Mouse (Mus musculus) cerebellum, adult 18-20 months (tissue): Measurements from ENCODE around the gene Stk11.
"Not testable (repeated sequence)": the region's sequence is repeated elsewhere in the genome, so short reads cannot be mapped to it uniquely, and the experiment has no call there.

Experiments
- DNase-seq, 2 experiments: peaks; one replicate each; pipeline ENCODE4 v3.0.0; 2021

Stk11 gene

DNA sequence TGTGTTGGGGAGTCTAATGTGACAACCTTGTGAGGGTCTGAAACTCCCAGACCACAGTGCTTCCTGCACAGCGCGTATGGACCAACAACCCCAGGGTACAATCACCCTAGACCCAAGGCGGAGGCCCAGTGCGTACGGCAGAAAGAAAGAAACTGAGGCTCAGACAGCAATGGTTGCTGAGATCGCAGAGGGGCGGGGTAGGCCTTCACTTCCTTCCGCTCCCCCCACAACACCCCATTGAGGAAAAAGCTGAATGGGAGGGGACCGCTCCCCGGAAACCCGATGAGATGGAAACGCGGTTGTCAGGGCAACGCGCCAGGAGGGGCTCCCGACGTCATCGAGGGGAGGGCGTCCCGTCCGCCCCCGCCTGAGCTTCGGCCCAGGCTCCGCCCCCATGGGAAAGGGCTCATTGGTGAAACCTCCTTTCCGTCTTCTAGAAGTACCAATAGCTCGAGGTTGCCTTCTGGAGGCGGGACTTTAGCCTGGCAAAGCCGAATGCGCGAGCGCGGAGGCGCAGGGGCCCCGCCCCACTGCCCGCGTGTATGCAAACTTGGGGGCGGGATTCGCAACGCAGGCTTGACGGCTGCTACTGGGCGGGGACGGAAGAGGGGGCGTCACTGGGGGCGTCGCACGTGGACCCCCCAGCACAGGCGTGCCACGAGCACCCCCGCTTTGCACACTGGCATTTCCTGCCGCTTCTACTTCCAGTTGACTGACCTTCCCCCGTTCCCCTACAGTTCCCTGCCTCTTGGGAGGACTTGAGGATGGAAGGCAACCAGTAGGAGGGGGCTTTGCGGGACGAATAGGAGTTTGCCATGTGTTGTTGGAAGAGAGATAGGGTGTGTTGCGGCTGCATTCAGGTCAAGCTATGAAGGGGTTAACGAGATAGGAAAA is 44.2 kb downstream of the Stk11 start:
- peak; percentile 97 to 99 for DNase-seq

DNA sequence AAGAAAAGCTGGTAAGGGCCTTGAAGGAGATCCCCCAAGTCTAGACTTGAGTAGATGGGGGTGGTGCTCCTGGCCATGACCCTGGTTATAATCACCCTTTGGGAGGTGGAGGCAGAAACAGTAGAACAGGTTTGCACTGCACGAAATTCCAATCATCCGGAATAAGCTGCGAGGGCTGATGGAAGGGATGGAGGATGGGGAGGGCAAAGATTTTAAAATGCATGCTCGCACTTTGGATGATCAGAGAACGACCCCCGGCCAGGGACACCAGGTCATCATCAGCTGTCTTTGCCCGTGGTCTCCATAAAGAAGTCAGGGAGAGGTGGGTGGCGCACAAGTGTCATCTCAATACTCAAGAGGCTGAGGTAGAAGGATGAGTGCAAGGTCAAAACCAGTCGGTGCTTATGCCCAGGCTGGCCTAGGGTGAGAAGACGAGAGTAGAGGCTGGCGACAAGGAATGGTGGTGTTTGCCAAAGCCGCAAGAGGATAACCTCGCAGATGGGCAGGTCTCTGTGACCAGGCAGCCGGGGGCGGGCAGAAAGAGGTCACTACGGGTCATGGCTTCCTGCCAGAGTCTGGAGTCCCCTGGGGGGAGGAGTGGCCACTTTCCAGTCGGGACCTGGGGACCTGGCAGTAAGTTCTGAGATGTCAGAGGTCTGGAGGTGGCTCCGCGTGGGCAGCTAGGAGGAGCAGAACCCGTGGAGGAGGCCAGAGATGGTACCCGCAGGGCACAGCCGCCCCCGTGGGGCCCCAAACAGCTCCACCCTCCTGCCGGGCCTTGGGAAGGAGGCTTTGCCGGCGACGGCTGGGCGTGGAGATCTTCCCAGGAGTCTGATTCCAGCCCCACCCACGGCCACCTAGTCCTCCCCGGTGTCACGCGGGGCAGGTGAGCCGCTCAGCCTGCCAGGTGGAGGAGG is 45.1 kb downstream of the Stk11 start:
- peak; percentile 61 to 76 for DNase-seq

DNA sequence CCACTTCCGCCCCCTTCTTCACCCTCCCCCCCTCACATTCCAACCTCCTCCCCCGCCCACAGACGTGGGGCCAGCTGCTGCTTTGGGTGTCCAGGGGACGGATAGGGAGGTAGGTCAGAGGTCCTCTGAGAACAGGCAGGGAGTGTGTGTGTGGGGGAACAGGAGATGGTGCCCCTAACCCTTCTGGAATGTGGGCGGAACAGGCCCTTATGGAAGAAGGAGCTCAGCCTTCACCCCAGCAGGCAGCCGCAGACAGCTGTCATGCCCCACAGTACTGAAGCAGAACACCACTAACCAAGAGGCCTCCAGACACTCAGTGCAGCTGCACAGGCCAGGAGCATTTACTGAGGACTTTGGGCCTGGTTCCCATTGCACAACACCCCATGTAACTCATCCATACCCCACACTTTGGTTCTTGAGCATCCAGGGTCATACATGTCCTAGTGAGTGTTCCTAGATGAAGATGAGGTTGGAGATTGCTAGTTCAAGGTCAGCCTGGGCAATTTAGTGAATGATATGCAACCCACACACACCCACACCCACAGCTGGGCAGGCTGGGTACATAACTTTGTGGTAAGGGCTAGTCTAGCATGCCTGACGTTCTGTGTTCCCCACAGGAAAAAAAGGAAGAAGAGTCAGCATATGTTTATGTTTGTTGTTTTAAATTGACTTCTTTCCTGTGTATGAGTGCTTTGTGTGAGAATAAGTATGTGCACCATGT is 46.1 kb downstream of the Stk11 start:
- no peak for DNase-seq

DNA sequence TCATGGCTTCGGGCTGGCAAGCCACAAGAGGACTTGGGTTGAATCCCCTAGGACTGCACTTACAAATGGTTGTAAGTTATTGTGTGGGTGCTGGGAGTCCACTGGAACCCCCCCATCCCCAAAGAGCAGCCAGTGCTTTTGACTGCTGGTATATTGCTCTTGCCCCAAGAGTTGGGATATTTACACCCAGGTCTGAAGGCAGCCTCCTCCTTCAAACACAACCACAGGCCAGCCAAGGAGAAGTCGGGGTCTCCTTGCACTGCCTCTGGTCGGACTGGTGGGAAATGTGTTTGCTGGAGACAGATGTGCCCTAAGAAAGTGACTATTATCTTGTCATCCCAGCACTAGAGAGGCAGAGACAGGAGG is 46.6 kb downstream of the Stk11 start:
- DNase-seq, result no peak

DNA sequence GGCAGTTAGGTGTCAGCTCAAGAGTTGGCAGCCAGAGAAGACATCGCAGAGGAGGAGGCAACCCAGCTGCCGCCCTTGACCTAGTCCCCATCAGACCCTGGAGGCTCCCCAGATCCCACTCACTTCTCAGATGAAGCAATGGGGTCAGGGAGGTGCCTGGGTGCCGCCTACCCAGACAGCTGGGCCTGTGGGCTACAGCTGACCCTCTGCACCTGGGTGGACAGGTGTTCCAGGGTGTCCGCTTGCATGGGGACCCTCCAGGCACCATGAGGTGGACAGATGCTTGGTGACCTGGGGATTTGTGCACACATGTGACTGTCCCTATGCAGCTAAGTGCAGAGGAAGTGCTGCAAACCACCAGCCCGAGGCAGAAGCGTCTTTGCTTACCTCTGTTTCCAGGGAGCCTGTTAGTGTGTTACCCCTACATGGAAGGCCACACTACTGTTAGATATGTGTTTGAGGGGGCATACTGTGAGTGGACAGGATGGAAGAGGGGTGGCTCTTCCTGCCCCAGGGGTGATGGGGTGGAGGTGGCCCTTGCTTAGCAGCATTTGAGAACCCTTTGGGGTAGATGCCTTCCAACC is 47.2 kb downstream of the Stk11 start:
- no peak for DNase-seq

DNA sequence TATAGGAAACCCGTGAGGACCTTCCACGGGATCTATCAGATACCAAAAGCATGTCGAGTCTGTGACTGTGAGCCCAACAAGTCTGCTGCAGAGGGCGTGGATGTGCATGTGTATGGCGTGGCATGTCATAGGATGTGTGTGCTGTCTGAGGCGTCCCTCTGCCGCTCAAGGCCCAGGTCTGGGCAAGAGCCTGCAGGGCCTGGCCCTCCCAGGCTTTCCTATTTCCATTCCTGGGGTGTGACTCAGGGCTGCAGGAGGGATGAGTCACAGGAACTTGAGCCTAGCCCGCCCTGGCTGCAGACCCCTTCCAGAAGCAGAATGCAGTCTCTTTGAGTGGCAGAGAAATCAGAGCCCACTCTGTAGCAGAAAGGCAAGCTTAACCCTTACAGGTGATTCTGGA is 48.1 kb downstream of the Stk11 start:
- DNase-seq, result peak in 1 of 2 experiments; percentile 37

DNA sequence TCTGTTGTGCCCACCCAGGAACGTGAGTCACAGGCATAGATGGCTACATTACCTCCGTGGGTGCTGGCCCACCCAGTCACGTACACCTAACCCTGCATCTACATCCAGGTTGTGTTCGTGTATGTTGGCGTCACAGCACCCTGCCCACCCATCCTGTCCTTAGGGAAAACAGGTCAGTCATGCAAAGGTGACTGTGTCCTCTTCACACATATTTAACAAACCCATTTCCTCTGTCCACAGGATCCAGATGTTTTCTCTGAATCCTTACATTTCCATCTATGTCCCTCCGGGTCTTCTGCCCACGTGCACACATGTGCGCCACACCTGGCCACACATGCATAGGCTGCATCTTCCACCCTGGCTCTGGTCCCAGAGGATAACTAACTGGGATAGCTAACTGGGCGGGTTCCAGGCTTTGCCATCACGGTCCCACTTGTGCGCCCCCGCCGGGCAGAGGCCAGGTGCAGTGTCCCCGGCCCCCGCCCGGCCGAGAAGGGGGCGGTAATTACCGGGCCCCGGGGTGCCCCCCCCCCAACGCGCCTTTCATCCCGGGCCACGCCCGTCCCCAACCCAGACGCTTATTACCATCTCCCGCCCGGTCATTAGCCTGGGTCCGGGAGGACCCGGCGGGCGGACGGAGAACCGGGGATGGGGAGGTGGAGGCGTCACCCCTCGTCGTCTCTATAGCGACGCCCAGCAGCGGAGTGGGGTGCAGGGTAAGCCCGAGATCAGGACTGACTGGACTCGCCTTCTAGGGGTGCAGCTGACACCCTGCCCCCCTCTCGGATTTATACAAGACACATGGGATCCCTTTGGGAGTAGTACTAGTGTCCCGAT is 48.8 kb downstream of the Stk11 start:
- DNase-seq, result peak; percentile 60 to 66

DNA sequence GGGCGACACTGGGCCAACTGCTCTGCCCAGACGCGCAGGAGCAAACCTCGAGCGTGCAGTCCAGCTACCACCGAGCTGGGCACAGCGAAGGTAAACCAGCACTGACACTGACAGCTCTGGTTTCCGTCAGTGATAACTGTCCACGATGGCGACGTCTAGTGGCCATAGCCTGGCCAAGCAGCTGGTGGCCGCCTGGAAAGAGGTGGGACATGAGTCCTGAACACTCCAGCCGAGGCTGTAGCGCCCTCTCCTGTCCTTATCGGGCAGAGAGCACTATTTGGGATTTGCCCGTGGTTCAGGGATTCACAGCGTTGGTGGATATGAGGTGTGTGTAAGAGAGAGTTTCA is 49.4 kb downstream of the Stk11 start:
- peak; percentile 98 to 99 for DNase-seq

DNA sequence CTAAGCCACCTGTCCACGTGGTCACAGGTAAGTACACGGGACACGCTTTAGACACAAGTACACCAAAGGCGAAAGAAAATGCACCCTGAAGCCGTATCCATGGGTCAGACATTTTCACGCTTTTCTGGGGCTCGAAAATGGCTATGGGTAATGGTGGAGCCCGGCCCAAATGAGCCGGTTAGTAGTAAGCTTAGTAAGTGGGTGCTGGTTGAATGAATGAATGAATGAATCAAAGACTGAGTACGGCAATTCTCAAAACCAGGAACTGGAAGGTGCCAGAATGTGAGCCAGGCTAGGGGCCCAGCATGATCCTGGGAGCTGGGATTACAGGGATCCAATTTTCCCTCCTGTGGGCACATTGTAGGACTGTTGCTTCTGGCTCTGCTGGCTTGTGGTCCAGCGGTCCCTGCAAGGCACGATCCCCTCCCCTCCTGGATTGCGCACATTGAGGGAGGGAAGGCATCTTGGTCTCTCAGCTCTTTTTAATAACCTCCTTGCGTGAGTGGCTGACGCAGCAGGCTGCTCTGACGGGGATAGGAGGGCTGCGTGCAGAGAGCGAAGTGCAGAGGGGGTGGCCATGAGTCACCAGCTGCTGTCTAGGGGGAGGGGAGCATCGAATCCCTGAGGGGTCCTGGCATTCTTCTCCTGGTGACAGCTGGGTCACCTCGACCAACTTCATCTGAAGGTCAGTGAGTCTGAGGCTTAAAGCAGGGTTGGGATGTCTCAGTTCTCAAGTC is 50.0 kb downstream of the Stk11 start, which contains the start of gene Cirbp:
Cirbp (plus strand) TSS at position 594 of the 737 bp plus-strand sequence.
- DNase-seq, result peak; percentile 60 to 68

DNA sequence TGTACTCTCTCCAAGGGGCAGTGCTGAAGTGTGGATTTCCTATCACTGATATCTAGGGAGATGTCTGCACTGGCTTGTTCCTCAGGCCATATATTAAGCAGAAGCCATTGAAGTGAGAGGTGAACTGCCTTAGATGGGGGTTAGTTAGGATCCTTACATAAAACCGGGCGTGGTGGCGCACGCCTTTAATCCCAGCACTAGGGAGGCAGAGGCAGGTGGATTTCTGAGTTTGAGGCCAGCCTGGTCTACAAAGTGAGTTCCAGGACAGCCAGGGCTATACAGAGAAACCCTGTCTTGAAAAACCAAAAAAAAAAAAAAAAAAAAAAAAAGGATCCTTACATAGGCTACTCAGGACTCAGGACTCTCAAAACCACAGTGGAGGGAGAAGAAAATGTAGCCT is 50.5 kb downstream of the Stk11 start:
- not testable (repeated sequence) for DNase-seq

DNA sequence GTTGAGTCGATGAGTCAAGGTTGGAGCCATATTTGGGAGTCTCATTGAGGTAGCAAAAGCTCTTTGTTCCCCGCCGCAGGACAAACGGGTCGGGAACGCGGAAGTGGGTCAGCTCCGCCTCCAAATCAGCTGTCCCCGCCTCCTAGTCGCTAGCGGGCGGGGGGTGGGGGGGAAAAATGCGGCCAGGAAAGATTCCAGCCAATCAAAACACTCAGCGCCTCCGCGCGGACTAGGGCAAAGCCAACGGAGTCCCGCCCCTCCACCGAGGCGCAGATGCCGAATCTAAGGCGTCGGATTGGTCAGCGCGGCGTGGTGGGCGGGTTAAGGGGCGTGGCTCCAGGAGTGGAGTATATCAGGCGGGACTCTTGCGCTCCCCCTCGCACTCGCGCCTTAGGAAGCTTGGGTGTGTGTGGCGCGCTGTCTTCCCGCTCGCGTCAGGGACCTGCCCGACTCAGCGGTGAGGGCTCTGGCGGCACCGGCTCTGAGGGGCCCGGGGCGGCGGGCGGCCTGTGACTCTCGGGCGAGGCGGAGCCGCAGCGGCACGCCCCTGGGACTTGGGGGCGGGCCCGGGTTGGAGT is 51.9 kb downstream of the Stk11 start:
- DNase-seq, result peak; percentile 99

DNA sequence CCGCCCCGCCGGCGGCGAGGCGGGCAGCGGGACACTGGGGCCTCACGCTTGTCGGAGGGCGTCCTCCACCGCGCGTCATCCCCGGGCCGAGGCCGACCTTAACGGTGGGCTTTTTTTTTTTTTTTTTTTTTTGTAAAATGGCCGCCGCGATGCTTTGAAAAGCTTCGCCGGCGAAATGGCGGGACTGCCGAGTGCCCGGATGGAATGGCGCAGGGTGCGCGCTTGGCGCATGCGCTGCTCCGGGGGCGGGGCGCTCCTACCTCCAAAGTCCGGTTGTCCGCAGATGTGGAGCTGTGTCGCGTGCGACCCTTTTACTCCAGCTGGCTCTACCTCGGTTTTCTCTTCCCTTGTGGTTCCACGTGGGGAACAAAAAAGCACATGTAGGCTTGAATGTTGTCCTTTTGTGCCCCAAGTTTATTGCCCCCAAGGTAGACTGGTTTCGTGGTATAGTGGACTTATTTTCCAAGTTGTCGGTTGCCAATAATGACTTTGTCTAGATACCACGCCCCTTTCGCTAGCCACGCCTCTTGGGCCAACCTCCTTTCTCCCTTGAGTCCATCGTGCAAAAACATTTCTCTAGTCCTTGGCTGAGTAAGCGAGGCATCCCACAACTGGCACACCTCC is 52.5 kb downstream of the Stk11 start:
- DNase-seq, result peak; percentile 90 to 96

DNA sequence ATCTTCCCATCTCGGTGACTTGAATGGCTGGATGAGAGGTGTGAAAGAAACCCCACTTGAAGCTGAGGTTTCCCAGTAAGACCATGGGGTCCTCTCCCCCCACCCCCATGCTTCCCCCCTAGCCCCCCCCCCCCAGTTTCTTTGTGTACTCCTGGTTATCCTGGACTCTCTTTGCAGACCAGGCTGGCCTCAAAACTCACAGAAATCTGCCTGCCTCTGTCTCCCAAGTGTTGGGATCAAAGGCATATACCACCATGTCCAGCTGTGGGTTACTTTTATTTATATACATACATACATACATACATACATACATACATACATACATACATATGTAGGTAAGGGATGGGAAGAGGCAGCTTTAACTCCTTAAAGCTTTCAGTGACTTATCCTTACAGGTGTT is 53.5 kb downstream of the Stk11 start:
- no peak for DNase-seq

DNA sequence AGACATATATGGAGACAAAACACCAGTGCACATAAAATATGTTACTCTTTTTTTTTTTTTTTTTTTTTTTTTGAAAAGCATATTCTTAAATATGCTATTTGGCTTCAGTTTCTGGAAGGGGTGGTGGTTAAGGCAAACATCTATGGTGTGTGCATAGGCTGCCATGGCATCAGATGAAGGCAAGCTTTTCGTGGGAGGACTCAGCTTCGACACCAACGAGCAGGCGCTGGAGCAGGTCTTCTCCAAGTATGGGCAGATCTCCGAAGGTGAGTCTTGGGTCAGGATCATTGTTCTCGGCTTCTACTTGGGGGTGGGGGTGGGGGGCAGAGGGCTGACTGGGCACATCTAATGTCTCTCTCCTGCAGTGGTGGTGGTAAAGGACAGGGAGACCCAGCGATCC is 54.0 kb downstream of the Stk11 start:
- no peak for DNase-seq

DNA sequence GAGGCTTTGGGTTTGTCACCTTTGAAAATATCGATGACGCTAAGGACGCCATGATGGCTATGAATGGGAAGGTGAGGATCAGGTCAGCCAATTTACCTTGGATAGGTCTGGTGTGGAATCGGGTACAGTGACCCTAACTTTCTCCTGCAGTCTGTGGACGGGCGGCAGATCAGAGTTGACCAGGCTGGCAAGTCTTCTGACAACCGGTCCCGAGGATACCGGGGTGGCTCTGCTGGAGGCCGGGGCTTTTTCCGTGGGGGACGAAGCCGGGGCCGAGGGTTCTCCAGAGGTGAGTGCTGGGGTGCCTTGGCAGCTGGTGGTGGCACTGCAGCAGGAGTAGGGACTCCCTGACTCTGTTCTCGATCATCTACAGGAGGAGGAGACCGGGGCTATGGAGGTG is 54.4 kb downstream of the Stk11 start:
- DNase-seq, result peak; percentile 22 to 34

DNA sequence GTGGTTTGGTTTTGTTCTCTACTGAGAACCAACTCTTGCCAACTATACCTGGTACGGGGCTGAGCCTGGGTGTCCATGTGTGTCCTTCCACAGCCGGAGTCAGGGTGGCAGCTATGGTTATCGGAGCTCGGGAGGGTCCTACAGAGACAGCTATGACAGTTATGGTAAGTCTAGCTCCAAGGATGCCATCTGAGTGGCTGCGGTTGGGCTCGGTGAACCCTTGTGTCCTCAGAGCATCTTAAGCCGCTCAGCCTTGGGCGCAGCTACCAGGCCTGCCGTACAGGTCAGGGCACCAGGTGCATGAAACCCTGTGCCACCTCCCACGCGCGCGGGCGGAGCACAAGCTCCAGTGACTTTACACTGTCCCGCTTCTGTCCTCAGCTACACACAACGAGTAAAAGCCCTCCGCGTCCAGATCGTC is 55.0 kb downstream of the Stk11 start:
- DNase-seq, result peak in 1 of 2 experiments; percentile 38

DNA sequence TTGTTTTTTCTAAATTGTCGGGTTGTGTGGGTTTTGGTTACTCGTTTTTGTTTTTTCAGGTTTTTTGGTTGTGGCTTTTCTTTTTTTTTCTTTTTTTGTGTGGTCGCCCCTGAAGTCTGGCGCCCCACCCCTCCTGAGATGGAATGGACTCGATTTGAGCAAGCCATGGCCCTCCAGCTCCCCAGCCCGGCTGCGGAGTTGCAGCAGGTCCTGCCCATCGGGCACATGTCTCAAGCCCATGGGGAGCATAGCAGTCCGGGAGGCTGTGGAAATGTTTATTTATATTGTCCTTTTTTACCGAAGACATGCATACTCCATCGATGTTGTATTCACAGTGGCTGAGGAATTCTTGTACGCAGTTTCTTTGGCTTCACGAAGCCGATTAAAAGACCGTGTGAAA is 55.6 kb downstream of the Stk11 start:
- DNase-seq, result peak in 1 of 2 experiments; percentile 27

DNA sequence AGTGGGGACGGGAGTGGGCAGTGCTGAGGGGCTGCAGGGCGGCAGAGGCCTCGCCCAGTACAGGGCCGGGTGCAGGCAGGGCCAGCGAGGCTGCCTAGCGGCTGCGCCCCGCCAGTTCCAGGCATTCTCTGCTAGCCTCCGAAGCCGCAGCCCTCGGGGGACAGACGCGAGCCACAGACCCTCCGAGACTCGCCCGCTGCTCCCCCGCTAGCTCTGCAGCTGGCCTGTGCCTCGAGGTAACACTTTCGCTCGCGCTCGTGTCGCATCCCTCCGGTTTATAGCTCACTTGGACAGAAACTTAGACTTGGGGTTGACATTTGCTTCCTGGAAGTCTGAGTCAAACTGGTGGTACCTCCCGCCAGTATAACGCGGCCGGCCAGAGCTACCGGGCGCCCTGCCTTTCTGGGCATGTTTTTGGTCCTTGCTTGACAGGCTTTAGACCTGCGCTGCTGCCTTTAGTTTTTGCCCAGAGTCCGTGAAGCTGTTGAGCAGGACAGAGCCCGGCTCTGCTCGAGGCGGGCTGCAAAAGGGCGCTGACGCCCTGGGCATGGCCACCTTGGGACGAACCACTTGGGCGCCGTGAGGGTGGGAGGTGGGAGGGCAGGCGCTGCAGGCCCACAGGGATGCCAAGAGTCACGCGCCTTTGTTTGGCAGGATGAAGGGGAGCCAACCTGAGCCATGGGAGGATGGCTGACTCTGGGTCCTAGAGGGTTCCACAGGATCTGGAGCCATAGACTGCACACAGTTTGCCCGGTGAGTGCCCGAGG is 56.3 kb downstream of the Stk11 start:
- peak; percentile 41 to 47 for DNase-seq
